Mouse (Mus musculus) liver, embryonic 14.5 days (tissue): Measurements from ENCODE around the gene Pcdh19.

Experiments used
- CTCF ChIP-seq: IDR thresholded peaks from 2 replicates; pipeline ENCODE4 v1.5.1; 2016; ENCODE audit warnings: antibody characterized with exemption, low read depth, control low read depth
- EP300 ChIP-seq: IDR thresholded peaks from 2 replicates; pipeline ENCODE4 v1.6.1; 2016; ENCODE audit warnings: antibody characterized with exemption, low read depth

DNA sequence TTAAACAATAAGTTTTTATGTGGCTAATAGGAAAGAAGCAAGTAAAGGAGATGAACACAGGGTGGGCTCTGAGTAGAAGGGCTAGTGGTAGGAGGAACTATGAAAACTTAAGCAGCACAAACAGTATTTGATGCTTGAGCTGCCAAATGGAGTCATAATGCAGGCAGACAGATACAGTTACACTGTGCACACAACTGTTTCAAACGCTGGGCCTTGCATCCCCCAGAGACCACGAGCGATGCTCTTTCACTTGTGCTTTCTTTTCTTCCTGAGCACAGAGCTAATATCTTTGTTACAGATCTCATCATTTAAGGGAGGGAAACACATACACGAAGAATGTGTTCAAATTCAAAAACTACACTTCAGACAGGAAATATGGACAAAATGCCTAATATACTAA lies 83.0 kb downstream of the Pcdh19 start:
- no peak for TF ChIP-seq EP300
- TF ChIP-seq CTCF = no peak
